Mouse (Mus musculus) stomach, embryonic 14.5 days (tissue): ENCODE measurements around the gene Cenpp. TPM values are rescaled to one million over a fixed set of nuclear protein-coding genes. Genes with fewer than 3 reads are reported as not detected.

ENCODE experiments used
- ATAC-seq: fragments of 200-750 bp; cut with Nextera tagmentation; 2 replicates; pipeline ENCODE4 v1.8.0; 2017; ENCODE audit warnings: low read depth, moderate TSS enrichment; ENCODE audit not compliant: insufficient number of reproducible peaks, insufficient read depth, low FRiP score
- H3K27ac ChIP-seq: fragments of 300-500 bp; sonication (generic); 2 replicates; pipeline ENCODE4 v1.5.1; 2014; ENCODE audit warnings: mild to moderate bottlenecking, low read length, moderate library complexity, mixed read lengths
- H3K27me3 ChIP-seq: fragments of 300-500 bp; sonication (generic); 2 replicates; pipeline ENCODE4 v1.6.1; 2014; ENCODE audit warnings: low read length, control low read depth, mixed read lengths; ENCODE audit not compliant: control insufficient read depth, insufficient read depth
- H3K36me3 ChIP-seq: fragments of 300-500 bp; sonication (generic); 2 replicates; pipeline ENCODE4 v1.6.1; 2014; ENCODE audit warnings: mild to moderate bottlenecking, control low read depth, low read length, moderate library complexity, mixed read lengths; ENCODE audit not compliant: control insufficient read depth, insufficient read depth
- H3K4me1 ChIP-seq: fragments of 300-500 bp; sonication (generic); 2 replicates; pipeline ENCODE4 v1.6.1; 2014; ENCODE audit warnings: low read length, control low read depth, mixed read lengths; ENCODE audit not compliant: control insufficient read depth, insufficient read depth
- H3K4me2 ChIP-seq: fragments of 300-500 bp; sonication (generic); replicated peaks from 2 replicates; pipeline ENCODE4 v1.6.1; 2014; ENCODE audit warnings: low read depth, low read length, control low read depth
- H3K4me3 ChIP-seq: fragments of 300-500 bp; sonication (generic); 2 replicates; pipeline ENCODE4 v1.5.1; 2014; ENCODE audit warnings: low read depth, low read length, control low read depth
- H3K9ac ChIP-seq: fragments of 300-500 bp; sonication (generic); replicated peaks from 2 replicates; pipeline ENCODE4 v1.6.1; 2014; ENCODE audit warnings: low read depth, mild to moderate bottlenecking, control low read depth, low read length, moderate library complexity, mixed read lengths
- H3K9me3 ChIP-seq: fragments of 300-500 bp; sonication (generic); 2 replicates; pipeline ENCODE4 v1.6.1; 2016; ENCODE audit warnings: low read depth, low read length, control low read depth; ENCODE audit not compliant: control insufficient read depth
- WGBS: fragments of 180-500 bp; shearing (Covaris S2); extraction: QIAGEN DNeasy Blood & Tissue Kit; methylation state at CpG from one replicate; pipeline ENCODE4 v1.1.7; 2014; 5-methylcytosine and 5-hydroxymethylcytosine counted together
- polyA plus RNA-seq: library from polyadenylated mRNA; unstranded; fragments of >200 nt; fragmentation: Nextera tagmentation; extraction: Ambion mirVana; gene quantifications from 2 replicates; pipeline ENCODE4 v1.2.1, GENCODE M21; 2014

Gene Cenpp
- polyA plus RNA-seq, 1 experiment from 2014 or later = 29.6 TPM

DNA sequence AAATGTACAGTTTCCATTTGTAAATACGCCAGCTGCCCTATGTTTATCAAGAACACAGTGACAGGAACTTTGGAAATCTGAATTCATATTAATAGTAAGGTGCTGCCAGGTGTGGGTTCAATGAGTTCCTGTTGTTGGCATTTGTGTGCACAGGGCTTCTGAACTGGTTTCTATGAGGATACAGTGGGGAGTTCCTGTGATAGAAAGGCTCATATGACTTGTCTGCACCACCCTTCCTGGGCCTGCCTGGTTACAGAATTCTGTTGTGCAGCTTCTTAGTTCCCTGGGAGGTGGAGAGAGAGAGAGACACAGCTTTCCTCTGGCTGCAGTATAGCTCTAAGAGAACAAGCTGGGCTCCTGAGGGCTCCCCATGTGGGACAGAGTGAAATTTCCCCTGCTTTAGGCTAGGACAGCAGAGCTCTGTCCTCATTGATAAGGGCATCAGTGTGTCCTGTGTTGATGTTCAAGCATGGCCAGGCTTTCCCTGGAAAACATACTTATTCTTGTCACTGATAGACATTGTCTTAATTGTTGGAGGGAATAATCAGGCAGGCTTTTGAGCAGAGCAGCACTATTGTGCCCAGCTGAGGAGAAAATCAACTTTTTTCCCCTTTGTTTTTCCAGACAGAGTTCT lies 224.4 kb downstream of the Cenpp start:
- no peak overlapping the region for H3K9ac ChIP-seq
- no peaks in the 10 kb centered on the region for H3K4me1 ChIP-seq
- 88% methylated on average over 1 of the region's 1 CpGs for WGBS
- H3K27me3 ChIP-seq = no peaks in the 10 kb centered on the region
- no peak overlapping the region for H3K4me2 ChIP-seq
- H3K9me3 ChIP-seq = no peaks in the 10 kb centered on the region
- no peak overlapping the region for H3K27ac ChIP-seq
- H3K36me3 ChIP-seq = 0 out of 2 replicates have a peak, but pooled peaks cover 7% of the 10 kb centered on the region
- H3K4me3 ChIP-seq = no peak overlapping the region
- ATAC-seq = no peak

DNA sequence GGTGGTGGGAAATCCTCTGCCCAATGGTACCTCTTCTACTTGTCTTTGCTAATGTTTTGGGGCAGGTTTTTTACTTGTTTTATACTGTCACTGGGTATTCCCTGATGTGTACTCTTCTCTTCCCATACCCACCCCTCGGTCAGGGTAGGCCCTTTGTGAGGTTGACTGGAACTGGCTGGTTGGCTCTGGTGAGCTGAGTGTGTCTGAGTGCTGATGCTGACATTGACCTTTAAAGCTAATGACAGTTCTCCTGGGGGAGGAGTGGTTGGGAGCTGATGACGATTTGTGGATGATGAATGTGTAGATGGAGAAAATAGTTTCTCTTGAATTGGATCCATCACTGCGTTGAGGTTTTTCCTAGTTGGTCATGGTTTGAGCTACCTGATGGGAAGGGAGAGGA lies 225.8 kb downstream of the Cenpp start:
- Histone ChIP-seq H3K36me3 (no peaks in the 10 kb centered on the region), H3K27ac (no peak overlapping the region), H3K27me3 (no peaks in the 10 kb centered on the region), H3K4me3 (no peak overlapping the region), H3K4me1 (peaks cover 14% of the 10 kb centered on the region), H3K9me3 (no peaks in the 10 kb centered on the region), H3K4me2 (no peak overlapping the region), H3K9ac (no peak overlapping the region)
- ATAC-seq = no peak
- WGBS = 81% methylated on average over 3 of the region's 3 CpGs

DNA sequence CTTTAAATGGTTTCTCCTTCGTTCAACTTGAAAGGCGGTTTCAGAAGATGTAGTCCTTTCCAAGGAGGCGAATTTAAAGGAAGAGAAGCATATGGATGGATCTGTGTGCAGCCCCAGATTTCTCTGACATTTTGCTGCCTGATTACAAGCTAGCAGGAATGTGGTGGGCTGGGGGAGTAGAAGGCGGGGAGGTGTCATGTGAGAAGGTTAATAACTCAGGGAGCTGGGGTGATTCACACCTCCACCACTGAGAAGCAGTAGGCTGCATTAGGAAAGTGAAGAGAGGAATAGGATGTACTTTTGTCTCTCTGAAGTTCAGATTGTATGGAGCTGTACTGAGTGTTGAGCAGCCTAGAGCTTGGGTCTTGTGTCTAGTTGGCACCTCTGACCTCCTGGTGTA lies 230.6 kb downstream of the Cenpp start:
- H3K4me2 ChIP-seq = peak overlapping the region; percentile 91
- peak overlapping the region; percentile 87 for H3K4me3 ChIP-seq
- ATAC-seq = no peak
- no peaks in the 10 kb centered on the region for H3K36me3 ChIP-seq
- no peak overlapping the region for H3K27ac ChIP-seq
- no peaks in the 10 kb centered on the region for H3K27me3 ChIP-seq
- H3K9me3 ChIP-seq = no peaks in the 10 kb centered on the region
- peaks cover 14% of the 10 kb centered on the region for H3K4me1 ChIP-seq
- peak overlapping the region; percentile 76 for H3K9ac ChIP-seq
- 21% methylated on average over 4 of the region's 4 CpGs for WGBS

DNA sequence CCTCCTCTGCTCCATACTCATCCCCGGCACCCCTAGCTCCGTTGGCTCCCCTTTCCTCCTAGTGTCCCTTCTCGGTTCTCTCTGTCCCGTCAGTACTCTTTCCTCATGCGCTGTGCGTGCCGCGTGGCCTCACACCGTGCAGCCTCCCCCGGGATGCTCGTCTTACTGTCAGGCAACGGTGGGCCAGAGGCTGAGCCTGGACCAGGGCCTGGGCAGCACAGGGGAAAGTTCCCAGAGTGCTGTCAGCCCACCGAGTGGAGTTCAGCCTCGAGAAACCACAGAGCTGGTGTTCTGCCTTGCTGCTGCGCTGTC lies 231.0 kb downstream of the Cenpp start:
- peak overlapping the region; percentile 76 for H3K9ac ChIP-seq
- ATAC-seq = no peak; the same call in 1 of the 2 replicates
- H3K4me3 ChIP-seq = peak overlapping the region; percentile 87
- H3K36me3 ChIP-seq = no peaks in the 10 kb centered on the region
- H3K9me3 ChIP-seq = no peaks in the 10 kb centered on the region
- H3K27me3 ChIP-seq = no peaks in the 10 kb centered on the region
- 0% methylated on average over 15 of the region's 15 CpGs for WGBS
- H3K4me1 ChIP-seq = peaks cover 14% of the 10 kb centered on the region
- H3K4me2 ChIP-seq = peak overlapping the region; percentile 91
- peak overlapping the region; percentile 44; the same call in 1 of the 2 replicates for H3K27ac ChIP-seq

DNA sequence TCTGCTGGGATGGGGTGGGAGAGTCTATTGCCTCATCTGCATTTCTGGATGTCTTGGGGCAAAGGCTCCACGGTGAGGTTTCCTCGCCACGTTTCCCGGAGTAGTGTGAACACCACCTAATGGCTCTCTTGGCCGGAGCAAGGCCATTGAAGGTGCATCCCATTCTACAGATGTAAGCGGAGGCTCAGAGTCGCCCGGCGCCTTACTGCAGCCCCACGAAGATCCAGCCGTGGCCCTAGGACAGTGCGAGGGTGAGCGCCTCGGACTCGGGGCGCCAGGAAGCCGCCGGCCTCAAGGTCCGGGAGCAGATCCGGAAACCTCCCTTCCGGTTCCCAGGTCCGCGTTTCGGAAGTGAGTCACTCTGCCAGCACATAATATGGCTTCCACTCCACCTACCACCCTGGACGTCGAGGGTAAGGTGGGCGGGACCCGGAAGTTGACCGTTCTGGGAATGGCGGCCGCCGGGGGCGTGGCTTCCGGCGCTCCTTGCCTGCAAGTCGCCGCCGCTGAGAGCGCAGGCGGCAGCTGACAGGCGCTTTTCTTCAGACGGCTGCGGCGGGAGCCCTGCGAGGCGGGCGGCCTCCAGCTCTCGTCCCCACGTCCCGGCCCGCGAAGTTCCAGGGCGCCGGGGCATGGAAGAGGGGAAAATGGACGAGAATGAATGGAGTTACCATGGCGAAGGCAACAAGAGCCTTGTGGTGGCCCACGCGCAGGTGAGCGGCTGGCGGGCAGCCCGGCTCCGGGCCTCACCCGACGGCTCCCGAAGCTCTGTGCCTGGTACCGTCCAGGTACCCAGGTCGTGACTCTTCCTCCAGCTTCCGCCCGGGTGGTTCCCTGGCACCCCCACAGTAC lies 231.6 kb downstream of the Cenpp start, which contains the start of gene Ippk:
Gene Ippk, plus strand, starts transcription at position 496 of the 852 bp plus-strand sequence.
- Histone ChIP-seq H3K9me3 (no peaks in the 10 kb centered on the region), H3K4me3 (peak within 1 kb of the TSS; percentile 87), H3K27ac (peak within 1 kb of the TSS; percentile 83; the same call in 1 of the 2 replicates), H3K9ac (peak within 1 kb of the TSS; percentile 76), H3K36me3 (no peaks in the 10 kb centered on the region), H3K4me2 (peak within 1 kb of the TSS; percentile 91), H3K27me3 (no peaks in the 10 kb centered on the region), H3K4me1 (peaks cover 14% of the 10 kb centered on the region)
- WGBS = under 1% methylated on average over 69 of the region's 69 CpGs
- peak; percentile 99 for ATAC-seq

Other genes with a start within 250 kb of the Cenpp start
- 16.3 and 17.8 TPM in 2 replicates for gene Ippk, start 231.5 kb downstream of the Cenpp start, polyA plus RNA-seq
- gene Tes3-ps, start 159.5 kb downstream of the Cenpp start, polyA plus RNA-seq = 1.2 and 1.7 TPM in 2 replicates
- gene Ecm2, start 148.0 kb downstream of the Cenpp start, polyA plus RNA-seq = 0.57 and 0.88 TPM in 2 replicates
- 51.6 and 56.5 TPM in 2 replicates for gene Aspn, start 108.3 kb downstream of the Cenpp start, polyA plus RNA-seq
- gene Omd, start 70.3 kb downstream of the Cenpp start, polyA plus RNA-seq = 1.3 and 1.4 TPM in 2 replicates
- 103 and 117 TPM in 2 replicates for gene Ogn, start 44.7 kb downstream of the Cenpp start, polyA plus RNA-seq
- gene Nol8, start 293 bp upstream of the Cenpp start, polyA plus RNA-seq = 16.0 and 18.6 TPM in 2 replicates
- 79.2 and 85.3 TPM in 2 replicates for gene Iars, start 29.3 kb upstream of the Cenpp start, polyA plus RNA-seq
- not detected in 2 replicates for gene Gm30302, start 146.2 kb upstream of the Cenpp start, polyA plus RNA-seq